Mouse (Mus musculus) kidney, embryonic 14.5 days (tissue): ENCODE data around the gene Atp2b2. TPM values are rescaled to one million over a fixed set of nuclear protein-coding genes. Genes with fewer than 3 reads are reported as not detected.

Source experiments
- ATAC-seq: fragments of 200-750 bp; cut with Nextera tagmentation; 2 replicates; pipeline ENCODE4 v1.8.0; 2017; ENCODE audit warnings: moderate number of reproducible peaks, mild to moderate bottlenecking, moderate TSS enrichment, moderate library complexity; ENCODE audit not compliant: low FRiP score, low TSS enrichment
- H3K27ac ChIP-seq: fragments of 300-500 bp; sonication (generic); 2 replicates; pipeline ENCODE4 v1.5.1; 2014; ENCODE audit warnings: low read depth, mild to moderate bottlenecking, low read length, moderate library complexity, mixed read lengths
- H3K27me3 ChIP-seq: fragments of 300-500 bp; sonication (generic); 2 replicates; pipeline ENCODE4 v1.6.1; 2014; ENCODE audit warnings: mild to moderate bottlenecking, low read length; ENCODE audit not compliant: control insufficient read depth, insufficient read depth
- H3K36me3 ChIP-seq: fragments of 300-500 bp; sonication (generic); 2 replicates; pipeline ENCODE4 v1.6.1; 2014; ENCODE audit warnings: low read length, mixed read lengths; ENCODE audit not compliant: control insufficient read depth, insufficient read depth
- H3K4me1 ChIP-seq: fragments of 300-500 bp; sonication (generic); 2 replicates; pipeline ENCODE4 v1.6.1; 2014; ENCODE audit warnings: low read length, mixed read lengths; ENCODE audit not compliant: control insufficient read depth, insufficient read depth
- H3K4me2 ChIP-seq: fragments of 300-500 bp; sonication (generic); replicated peaks from 2 replicates; pipeline ENCODE4 v1.6.1; 2014; ENCODE audit warnings: low read depth, mild to moderate bottlenecking, low read length
- H3K4me3 ChIP-seq: fragments of 300-500 bp; sonication (generic); 2 replicates; pipeline ENCODE4 v1.5.1; 2014; ENCODE audit warnings: mild to moderate bottlenecking, low read length
- H3K9ac ChIP-seq: fragments of 300-500 bp; sonication (generic); 2 replicates; pipeline ENCODE4 v1.6.1; 2014; ENCODE audit warnings: low read depth, mild to moderate bottlenecking, low read length, moderate library complexity
- H3K9me3 ChIP-seq: fragments of 300-500 bp; sonication (generic); 2 replicates; pipeline ENCODE4 v1.6.1; 2016; ENCODE audit warnings: low read length; ENCODE audit not compliant: control insufficient read depth
- WGBS: fragments of 180-500 bp; shearing (Covaris S2); extraction: QIAGEN DNeasy Blood & Tissue Kit; methylation state at CpG from one replicate; pipeline ENCODE4 v1.1.7; 2014; 5-methylcytosine and 5-hydroxymethylcytosine counted together
- polyA plus RNA-seq: library from polyadenylated mRNA; unstranded; fragments of >200 nt; fragmentation: Nextera tagmentation; extraction: Ambion mirVana; gene quantifications from 2 replicates; pipeline ENCODE4 v1.2.1, GENCODE M21; 2014

The Atp2b2 gene
- polyA plus RNA-seq, 1 experiment from 2014 or later = 0.47 TPM

DNA sequence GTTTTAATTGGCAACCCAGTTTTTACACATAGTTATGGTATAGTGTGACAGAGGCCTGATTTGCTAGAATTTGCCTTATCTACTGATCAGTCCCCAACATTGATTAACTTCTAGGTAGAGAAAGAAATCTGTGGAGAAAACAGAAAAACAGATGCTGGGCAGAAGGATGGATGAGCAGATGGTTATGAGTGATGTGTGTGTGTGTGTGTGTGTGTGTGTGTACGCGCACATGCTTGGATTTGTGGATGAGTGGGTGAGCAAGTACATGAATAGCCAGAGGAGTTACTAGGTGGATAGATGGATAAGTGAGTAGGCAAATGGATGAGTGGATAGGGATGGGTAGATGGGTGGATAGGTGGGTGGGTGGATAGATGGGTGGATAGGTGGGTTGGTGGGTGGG, 20.7 kb upstream of the Atp2b2 start:
- no peak overlapping the region for H3K4me3 ChIP-seq
- no peak overlapping the region for H3K9ac ChIP-seq
- H3K36me3 ChIP-seq = no peaks in the 10 kb centered on the region
- H3K27ac ChIP-seq = no peak overlapping the region
- no peak for ATAC-seq
- no peaks in the 10 kb centered on the region for H3K27me3 ChIP-seq
- H3K9me3 ChIP-seq = no peaks in the 10 kb centered on the region
- no peak overlapping the region for H3K4me2 ChIP-seq
- 100% methylated on average over 2 of the region's 2 CpGs for WGBS
- no peaks in the 10 kb centered on the region for H3K4me1 ChIP-seq

DNA sequence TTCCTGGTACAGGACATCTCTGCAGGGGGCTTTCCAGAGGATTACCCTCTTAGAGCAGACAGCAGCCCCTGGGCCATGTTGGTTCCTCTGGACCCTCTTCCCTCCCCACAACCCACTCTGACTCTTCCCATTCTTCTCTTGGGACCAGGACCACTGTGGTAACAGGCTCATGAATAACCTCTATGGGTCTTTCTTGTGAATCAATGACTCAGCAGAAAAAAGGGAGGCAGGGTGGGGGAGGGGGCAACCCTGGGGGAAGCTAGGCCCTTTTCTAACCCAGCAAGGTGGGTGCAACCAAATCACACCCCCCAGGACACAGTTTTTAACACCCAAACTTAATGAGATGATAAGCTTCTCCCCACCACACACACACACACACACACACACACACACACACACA, 20.3 kb upstream of the Atp2b2 start:
- H3K27ac ChIP-seq = no peak overlapping the region
- H3K27me3 ChIP-seq = no peaks in the 10 kb centered on the region
- H3K9ac ChIP-seq = no peak overlapping the region
- no peaks in the 10 kb centered on the region for H3K9me3 ChIP-seq
- no peaks in the 10 kb centered on the region for H3K36me3 ChIP-seq
- ATAC-seq = no peak
- no peak overlapping the region for H3K4me3 ChIP-seq
- H3K4me2 ChIP-seq = no peak overlapping the region
- no peaks in the 10 kb centered on the region for H3K4me1 ChIP-seq

DNA sequence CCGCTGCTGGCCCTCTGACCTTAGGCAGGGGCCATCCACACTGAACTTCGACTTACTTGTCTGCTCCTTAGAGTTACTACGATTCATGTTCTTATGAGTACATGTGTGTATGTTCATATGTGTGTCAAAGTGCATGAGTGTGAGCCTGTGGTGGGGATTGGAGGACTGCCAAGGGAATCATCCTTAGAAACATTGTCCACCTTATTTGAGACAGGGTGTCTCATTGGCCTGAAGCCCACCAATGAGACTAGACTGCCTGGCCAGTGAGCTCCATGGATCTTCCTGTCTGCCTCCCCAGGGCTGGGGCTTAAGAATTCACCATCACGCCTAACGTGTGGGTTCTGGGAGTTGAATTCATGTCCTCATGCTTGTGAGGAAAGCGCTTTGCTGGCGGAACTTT, 16.8 kb upstream of the Atp2b2 start:
- Histone ChIP-seq H3K36me3 (no peaks in the 10 kb centered on the region), H3K9me3 (no peaks in the 10 kb centered on the region), H3K9ac (no peak overlapping the region), H3K4me1 (no peaks in the 10 kb centered on the region), H3K27me3 (no peaks in the 10 kb centered on the region), H3K4me3 (no peak overlapping the region), H3K27ac (no peak overlapping the region), H3K4me2 (no peak overlapping the region)
- no peak for ATAC-seq
- 83% methylated on average over 7 of the region's 7 CpGs for WGBS

DNA sequence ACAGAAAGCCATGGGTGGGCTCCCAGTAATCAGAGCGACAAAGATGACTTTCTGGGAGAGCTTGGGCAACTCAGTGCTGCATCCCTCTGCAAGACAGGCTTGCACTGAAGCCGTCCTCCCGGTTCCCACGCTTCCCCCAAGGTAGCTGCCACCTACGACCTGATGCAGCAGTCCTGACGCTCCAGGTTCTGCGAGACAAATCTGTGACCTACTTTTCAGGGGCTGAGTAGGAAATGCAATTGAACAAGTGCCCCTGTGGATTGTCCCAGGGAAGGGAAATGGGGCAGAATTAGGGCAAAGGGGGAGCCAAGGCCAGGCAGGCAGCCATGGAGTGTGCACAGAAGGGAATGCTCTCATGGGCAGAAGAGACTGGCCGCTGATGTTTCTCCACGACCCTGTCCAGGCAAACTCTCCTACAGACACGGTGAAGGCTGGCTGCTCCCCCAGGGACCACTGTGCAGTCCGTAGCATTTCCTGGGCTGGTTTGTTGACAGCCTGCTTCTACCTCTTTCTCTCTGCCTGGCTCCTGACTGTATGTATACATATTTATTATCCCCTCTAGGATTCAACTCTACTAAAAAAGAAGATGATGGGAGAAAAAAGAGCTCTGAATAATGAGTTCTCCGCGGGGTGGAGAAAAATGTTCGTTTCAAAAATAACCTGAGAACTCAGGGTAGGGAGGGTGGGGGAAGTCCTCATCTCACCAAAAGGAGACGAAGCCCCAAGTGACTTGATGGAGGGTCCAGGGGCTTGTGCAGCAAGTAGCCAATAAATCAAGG, 15.8 kb upstream of the Atp2b2 start:
- 61% methylated on average over 15 of the region's 15 CpGs for WGBS
- H3K9me3 ChIP-seq = no peaks in the 10 kb centered on the region

DNA sequence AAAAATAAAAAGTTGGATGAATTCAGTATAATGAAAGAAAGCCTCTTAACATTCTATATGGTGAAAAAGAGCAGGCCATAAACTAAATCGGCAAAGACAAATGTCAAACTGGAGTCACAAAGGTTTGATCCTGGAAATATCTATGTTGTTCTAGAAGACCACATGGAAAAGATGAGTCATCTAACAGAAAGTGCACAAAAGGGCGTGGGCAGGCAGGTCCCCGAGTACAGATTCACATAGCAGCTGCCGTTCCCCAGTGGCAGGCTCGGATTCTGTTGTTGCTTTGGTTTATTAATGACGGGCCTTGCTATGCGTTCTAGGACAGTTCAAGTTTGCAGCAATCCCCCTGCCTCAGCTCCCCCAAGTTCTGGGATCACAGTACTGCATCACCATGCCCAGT, 12.9 kb upstream of the Atp2b2 start:
- Histone ChIP-seq H3K27me3 (no peaks in the 10 kb centered on the region), H3K4me3 (no peak overlapping the region), H3K9ac (no peak overlapping the region), H3K4me2 (no peak overlapping the region), H3K27ac (no peak overlapping the region), H3K36me3 (no peaks in the 10 kb centered on the region), H3K9me3 (no peaks in the 10 kb centered on the region), H3K4me1 (no peaks in the 10 kb centered on the region)
- 84% methylated on average over 7 of the region's 7 CpGs for WGBS
- no peak for ATAC-seq

More for the DNA sequence above, 15.8 kb upstream of the Atp2b2 start:
- H3K4me3 ChIP-seq = no peak overlapping the region
- H3K9ac ChIP-seq = no peak overlapping the region
- no peak for ATAC-seq
- H3K36me3 ChIP-seq = no peaks in the 10 kb centered on the region
- H3K4me2 ChIP-seq = no peak overlapping the region
- no peak overlapping the region for H3K27ac ChIP-seq
- no peaks in the 10 kb centered on the region for H3K4me1 ChIP-seq
- no peaks in the 10 kb centered on the region for H3K27me3 ChIP-seq

DNA sequence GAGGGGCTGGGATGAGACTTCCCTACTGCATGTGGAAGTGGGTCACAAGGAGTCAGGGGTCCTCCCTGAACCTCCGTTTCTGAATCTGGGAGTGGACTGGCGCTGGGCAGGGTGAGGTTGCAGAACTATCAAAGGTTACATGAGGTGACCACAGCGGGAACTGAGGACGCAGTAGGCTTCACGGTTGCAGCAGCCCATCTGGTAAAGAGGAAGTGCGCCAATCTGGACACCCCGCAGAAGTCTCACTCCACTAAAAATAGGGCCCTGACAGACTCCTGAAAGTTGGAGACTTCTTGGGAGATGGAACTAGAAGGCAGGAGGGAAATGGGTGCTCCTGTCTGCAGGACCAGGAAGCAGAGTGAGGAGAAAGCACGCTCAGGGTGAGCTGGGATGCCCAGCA, 2.5 kb upstream of the Atp2b2 start:
- Histone ChIP-seq H3K4me1 (no peaks in the 10 kb centered on the region), H3K4me3 (no peak overlapping the region), H3K36me3 (no peaks in the 10 kb centered on the region), H3K4me2 (no peak overlapping the region), H3K9me3 (no peaks in the 10 kb centered on the region), H3K27ac (no peak overlapping the region), H3K9ac (no peak overlapping the region), H3K27me3 (peaks cover 44% of the 10 kb centered on the region)
- no peak for ATAC-seq
- 76% methylated on average over 8 of the region's 8 CpGs for WGBS

DNA sequence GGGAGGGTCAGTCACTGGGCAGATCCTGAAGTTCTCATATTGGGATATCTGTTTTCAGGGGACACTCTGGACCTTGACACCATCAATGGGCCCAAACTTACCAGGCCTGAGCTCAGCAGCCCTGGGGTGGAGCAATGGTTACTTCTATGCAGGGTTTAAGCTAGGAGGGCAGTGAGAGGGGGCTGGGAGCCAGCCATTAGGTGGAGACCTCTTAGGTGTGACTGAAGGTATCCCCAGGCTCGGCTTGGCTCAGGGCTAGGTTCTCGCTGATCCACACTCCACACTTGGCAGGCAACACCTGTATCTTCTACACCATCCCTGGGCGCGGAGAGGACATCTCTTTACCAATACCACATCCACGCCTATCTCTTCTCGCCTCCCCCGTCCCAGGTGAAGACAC, 423 bp upstream of the Atp2b2 start:
- Histone ChIP-seq H3K9ac (no peak overlapping the region), H3K9me3 (no peaks in the 10 kb centered on the region), H3K4me2 (no peak overlapping the region), H3K27ac (no peak overlapping the region), H3K4me1 (no peaks in the 10 kb centered on the region), H3K36me3 (no peaks in the 10 kb centered on the region), H3K27me3 (peaks cover 48% of the 10 kb centered on the region), H3K4me3 (no peak overlapping the region)
- WGBS = 82% methylated on average over 7 of the region's 7 CpGs
- ATAC-seq = no peak

DNA sequence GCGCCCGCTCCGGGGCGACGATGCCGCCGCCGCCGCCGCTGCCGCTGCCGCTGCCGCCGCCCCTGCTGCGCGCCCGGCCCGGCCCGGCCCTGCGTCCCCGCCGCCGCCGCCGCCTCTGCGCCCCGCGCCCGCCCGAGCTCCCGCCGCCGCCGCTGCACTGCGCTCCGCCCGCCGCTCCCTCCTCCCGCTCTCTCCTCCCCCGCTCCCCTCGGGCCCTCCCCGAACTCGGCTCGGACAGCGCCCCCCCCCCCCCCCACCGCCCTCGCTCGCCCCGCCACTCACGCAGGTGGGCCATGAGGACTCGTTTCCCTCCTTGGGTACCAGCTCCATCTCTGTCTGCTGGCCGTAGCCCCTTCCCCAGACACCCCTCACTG, 515 bp downstream of the Atp2b2 start:
- Histone ChIP-seq H3K4me1 (no peaks in the 10 kb centered on the region), H3K27ac (no peak overlapping the region), H3K36me3 (no peaks in the 10 kb centered on the region), H3K27me3 (peaks cover 48% of the 10 kb centered on the region), H3K9ac (peak overlapping the region; percentile 50; the same call in 1 of the 2 replicates), H3K9me3 (no peaks in the 10 kb centered on the region), H3K4me2 (peak overlapping the region; percentile 96), H3K4me3 (peak overlapping the region; percentile 45)
- WGBS = 3% methylated on average over 6 of the region's 52 CpGs
- ATAC-seq = 0 out of 2 replicates have a peak, but pooled peaks have one; percentile 25

DNA sequence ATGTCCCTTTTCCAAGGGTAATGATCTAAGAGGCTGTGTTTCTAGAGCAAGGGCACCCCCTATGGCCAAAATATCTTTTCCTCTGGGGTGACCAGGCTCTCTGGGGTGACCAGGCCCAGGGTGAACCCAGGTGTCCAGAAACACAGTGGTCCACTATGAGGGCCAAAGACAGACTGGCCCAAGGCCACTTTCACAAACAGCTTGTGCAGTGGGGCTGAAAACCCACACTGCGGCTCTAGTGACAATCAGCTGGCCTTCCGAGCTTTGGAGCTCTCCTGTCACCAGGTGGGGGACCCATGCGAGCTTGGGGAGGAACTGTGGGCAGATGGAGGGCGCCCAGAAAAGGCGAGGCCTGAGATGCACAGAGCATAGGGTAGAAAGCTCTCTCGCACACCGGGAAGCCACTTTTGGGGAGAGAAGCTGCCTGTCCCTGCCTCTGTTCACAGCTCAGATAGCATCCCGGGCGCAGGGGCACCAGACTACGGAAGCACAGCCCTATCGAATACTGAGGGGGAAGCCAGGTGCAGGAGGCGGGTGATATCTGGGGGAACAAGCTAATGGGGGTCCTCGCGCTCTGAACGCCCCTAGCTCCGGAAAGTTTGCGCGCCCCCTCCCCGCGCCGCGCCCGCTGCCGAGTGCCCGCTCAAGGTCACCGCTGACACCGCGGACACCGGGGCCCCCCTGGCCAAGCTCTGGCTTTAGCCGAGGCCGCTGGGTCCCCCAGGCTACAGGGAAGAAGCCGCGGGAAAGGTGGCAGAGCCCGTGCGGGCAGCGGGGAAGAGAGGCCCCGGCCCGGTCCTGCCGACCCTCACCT, 1.1 kb downstream of the Atp2b2 start:
- H3K27ac ChIP-seq = no peak overlapping the region
- peaks cover 48% of the 10 kb centered on the region for H3K27me3 ChIP-seq
- H3K4me1 ChIP-seq = no peaks in the 10 kb centered on the region
- peak; percentile 50; the same call in 1 of the 2 replicates for ATAC-seq
- H3K9me3 ChIP-seq = no peaks in the 10 kb centered on the region
- peak overlapping the region; percentile 96 for H3K4me2 ChIP-seq
- 2% methylated on average over 30 of the region's 39 CpGs for WGBS
- H3K4me3 ChIP-seq = peak overlapping the region; percentile 45
- no peaks in the 10 kb centered on the region for H3K36me3 ChIP-seq
- peak overlapping the region; percentile 50; the same call in 1 of the 2 replicates for H3K9ac ChIP-seq
